Comparison of ENCODE assay signal across 27 mouse cellular contexts in the genomic region with DNA sequence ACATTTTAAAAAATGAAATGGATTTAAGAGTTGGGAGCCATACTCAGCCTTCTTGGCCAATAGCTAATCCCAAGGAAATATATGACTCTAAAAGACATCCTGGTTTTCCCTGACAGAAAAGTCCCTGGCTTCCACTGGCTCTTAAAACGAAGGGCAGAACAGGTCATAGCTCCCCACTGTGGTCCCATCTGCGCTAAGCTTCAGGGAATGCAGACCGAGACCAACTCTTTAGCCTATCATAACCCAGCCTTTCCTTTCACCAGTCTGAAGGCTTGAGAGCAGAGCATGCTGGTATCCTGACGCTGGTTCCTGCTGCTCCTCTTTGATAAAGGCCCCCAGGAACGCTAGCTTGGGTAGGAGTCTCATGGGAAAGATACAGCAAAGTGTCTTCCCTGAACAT.
DNase-seq lines count a peak whose midpoint lies in the region; ATAC-seq and TF ChIP-seq lines count a peak whose summit lies in the region.
"Had no signal": no experiment of that assay in that cellular context is flagged by ENCODE, and none has a peak within 500 bp of the region (broad histone marks: within the 10 kb centered on the region; RNA-seq: fewer than 3 reads in every experiment).

No protein-coding gene starts in this region.

- H3K4me2 ChIP-seq in midbrain, postnatal 0 days (ENCODE audit: low read depth, low read length, poor library complexity, severe bottlenecking), result no peak overlapping the region
- H3K4me2 ChIP-seq in midbrain, embryonic 16.5 days (ENCODE audit: low read length), result no peak overlapping the region
- H3K4me2 ChIP-seq: forebrain, embryonic 13.5 days; heart, embryonic 15.5 days; hindbrain, embryonic 14.5 days; limb, embryonic 12.5 days; liver, embryonic 15.5 days; lung, embryonic 14.5 days; midbrain, embryonic 12.5 days had no signal

- no peaks in the 10 kb centered on the region for H3K36me3 ChIP-seq in midbrain, postnatal 0 days (ENCODE audit: insufficient read depth, low read length)
- no peaks in the 10 kb centered on the region for H3K36me3 ChIP-seq in midbrain, embryonic 16.5 days (ENCODE audit: control insufficient read depth, insufficient read depth, low read length)
- H3K36me3 ChIP-seq: G1E; heart, embryonic 10.5 days; heart, embryonic 15.5 days; limb, embryonic 12.5 days; liver, embryonic 15.5 days; midbrain, embryonic 12.5 days had no signal

- WGBS in midbrain, postnatal 0 days, result 36% methylated on average over 5 of the region's 5 CpGs
- WGBS in midbrain, embryonic 16.5 days, result 37% methylated on average over 5 of the region's 5 CpGs

- no peak overlapping the region for H3K27ac ChIP-seq in midbrain, postnatal 0 days (ENCODE audit: low read depth, low read length)
- no peak overlapping the region for H3K27ac ChIP-seq in midbrain, embryonic 16.5 days (ENCODE audit: low read length)
- H3K27ac ChIP-seq: forebrain, embryonic 13.5 days; heart, embryonic 10.5 days; heart, embryonic 15.5 days; hindbrain, embryonic 14.5 days; layer of hippocampus, adult 2 months; limb, embryonic 12.5 days; liver, embryonic 15.5 days; midbrain, embryonic 12.5 days had no signal

- no peak for TF ChIP-seq CTCF in midbrain, postnatal 0 days (IDR thresholded peaks at IDR 0.05)

- DNase-seq in embryo, embryonic 10 days (ENCODE audit: low spot score), result peak; percentile 15
- DNase-seq in embryo, embryonic 11 days, result no peak
- DNase-seq in midbrain, postnatal 0 days (ENCODE audit: low spot score), result peak; percentile 47
- DNase-seq in cerebellum, adult 9-11 months, result peak; percentile 81
- peak; percentile 22 for DNase-seq in mesoderm, embryonic 11.5 days (ENCODE audit: low read depth, low spot score)
- DNase-seq in gastrocnemius, postnatal 10 days, result no peak
- DNase-seq in lung, postnatal 4 days, result no peak
- DNase-seq: adrenal gland, adult 8-10 months; gastrocnemius, postnatal 25 days; heart, adult 11 months; heart, postnatal 36 days; kidney, adult 18-20 months; kidney, postnatal 36 days; lung, embryonic 14.5 days; lung, postnatal 14 days; right cerebral cortex, postnatal 25 days; thymus, postnatal 14 days had no signal

- no peaks in the 10 kb centered on the region for H3K9me3 ChIP-seq in midbrain, postnatal 0 days (ENCODE audit: low read length)
- no peaks in the 10 kb centered on the region for H3K9me3 ChIP-seq in midbrain, embryonic 16.5 days (replicated peaks; ENCODE audit: control insufficient read depth, low read length, poor library complexity, severe bottlenecking)
- H3K9me3 ChIP-seq: forebrain, embryonic 13.5 days; G1E; heart, embryonic 10.5 days; heart, embryonic 15.5 days; limb, embryonic 12.5 days; liver, embryonic 15.5 days; midbrain, embryonic 12.5 days had no signal

- no peaks in the 10 kb centered on the region for H3K27me3 ChIP-seq in midbrain, postnatal 0 days (ENCODE audit: insufficient read depth, low read length)
- H3K27me3 ChIP-seq in midbrain, embryonic 16.5 days (ENCODE audit: control insufficient read depth, insufficient read depth, low read depth, low read length), result no peaks in the 10 kb centered on the region
- H3K27me3 ChIP-seq: forebrain, embryonic 13.5 days; heart, embryonic 15.5 days; limb, embryonic 12.5 days; liver, embryonic 15.5 days; midbrain, embryonic 12.5 days had no signal

- H3K4me3 ChIP-seq in midbrain, postnatal 0 days (ENCODE audit: low read depth, low read length), result no peak overlapping the region
- H3K4me3 ChIP-seq in midbrain, embryonic 16.5 days (ENCODE audit: low read depth, low read length), result no peak overlapping the region
- H3K4me3 ChIP-seq: forebrain, embryonic 13.5 days; heart, embryonic 10.5 days; heart, embryonic 15.5 days; layer of hippocampus, adult 2 months; limb, embryonic 12.5 days; liver, embryonic 15.5 days; midbrain, embryonic 12.5 days had no signal

- ATAC-seq in midbrain, postnatal 0 days (ENCODE audit: low FRiP score), result no peak
- no peak for ATAC-seq in midbrain, embryonic 16.5 days
- ATAC-seq: forebrain, embryonic 13.5 days had no signal

- H3K4me1 ChIP-seq in midbrain, postnatal 0 days (ENCODE audit: insufficient read depth, low read length), result no peaks in the 10 kb centered on the region
- H3K4me1 ChIP-seq in midbrain, embryonic 16.5 days (ENCODE audit: control insufficient read depth, insufficient read depth, low read length), result no peaks in the 10 kb centered on the region
- H3K4me1 ChIP-seq: forebrain, embryonic 13.5 days; heart, embryonic 10.5 days; heart, embryonic 15.5 days; limb, embryonic 12.5 days; liver, embryonic 15.5 days; midbrain, embryonic 12.5 days had no signal

- no peak overlapping the region for H3K9ac ChIP-seq in midbrain, postnatal 0 days (replicated peaks; ENCODE audit: low read length, poor library complexity, severe bottlenecking)
- H3K9ac ChIP-seq in midbrain, embryonic 16.5 days (ENCODE audit: low read depth, low read length), result no peak overlapping the region
- H3K9ac ChIP-seq: forebrain, embryonic 13.5 days; heart, embryonic 15.5 days; hindbrain, embryonic 14.5 days; limb, embryonic 12.5 days; liver, embryonic 15.5 days; lung, embryonic 14.5 days; midbrain, embryonic 12.5 days had no signal

Comparison
In these comparisons a context has a peak if more than half of its experiments do, and no peak if none do; other contexts are left out.
1. DNase-seq: peak in embryo, embryonic 10 days (single experiment), midbrain, postnatal 0 days (single experiment), cerebellum, adult 9-11 months (single experiment) and mesoderm, embryonic 11.5 days (single experiment); none in embryo, embryonic 11 days (single experiment), gastrocnemius, postnatal 10 days (single experiment) and lung, postnatal 4 days (0 of 2).